Mouse (Mus musculus): ENCODE measurements at regions not wholly inside any gene's neighbourhood (a gene's known extent, or its start where the extent isn't known, plus 50 kb on each side); places are given as distances from the start of the nearest gene placed in this dataset.

DNA sequence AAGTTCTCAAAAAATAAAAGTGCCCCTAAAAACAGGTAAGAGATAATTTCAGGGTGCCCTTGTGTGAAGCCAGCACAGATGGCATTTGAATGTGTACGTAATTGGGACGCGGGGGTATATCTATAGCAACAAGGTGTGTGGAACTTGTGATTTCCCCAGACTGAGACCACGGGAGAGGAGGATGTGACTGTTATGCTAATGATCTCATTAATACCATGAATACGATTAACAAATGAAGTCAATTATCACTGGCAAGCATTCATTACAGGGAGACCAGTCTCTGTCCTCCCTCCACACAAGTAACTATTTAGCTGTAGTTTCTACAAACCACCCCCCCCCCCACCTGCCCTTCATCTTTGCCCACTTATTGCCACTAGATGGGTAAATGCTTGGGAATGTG lies 112.9 kb downstream of the Atp23 start:
- TF ChIP-seq CTCF (IDR thresholded peaks at IDR 0.05 in 2 of 3, conservative IDR thresholded peaks at IDR 0.05 in 1 of 3; ENCODE audit: control insufficient read depth in 1 of 3, insufficient read depth in 1 of 3, low read depth in 2 of 3, low read length in 3 of 3, poor library complexity in 1 of 3, severe bottlenecking in 1 of 3) (no peak), BHLHE40 (IDR thresholded peaks at IDR 0.05; ENCODE audit: borderline replicate concordance, low read depth, low read length) (no peak), ZC3H11A (IDR thresholded peaks at IDR 0.05; ENCODE audit: low read depth, low read length) (no peak), MYC (IDR thresholded peaks at IDR 0.05; ENCODE audit: low read depth, low read length) (no peak), MAFK (IDR thresholded peaks at IDR 0.05; ENCODE audit: borderline replicate concordance, low read depth, low read length) (no peak)

Measured in MEL (cell line).